Mouse (Mus musculus) intestine, embryonic 14.5 days (tissue): Measurements from ENCODE around the gene Prkag2. TPM values are rescaled to one million over a fixed set of nuclear protein-coding genes. Genes with fewer than 3 reads are reported as not detected.

Experiments
- ATAC-seq: fragments of 200-750 bp; cut with Nextera tagmentation; replicated peaks from 2 replicates; pipeline ENCODE4 v1.8.0; 2017; ENCODE audit warnings: low read depth, moderate number of reproducible peaks, moderate TSS enrichment, moderate library complexity; ENCODE audit not compliant: low FRiP score, low TSS enrichment
- DNase-seq: peaks from one replicate; pipeline ENCODE4 v3.0.0-alpha.2; 2018; ENCODE audit warnings: low spot score
- H3K27ac ChIP-seq: fragments of 300-500 bp; sonication (generic); 2 replicates; pipeline ENCODE4 v1.5.1; 2014; ENCODE audit warnings: low read depth, mild to moderate bottlenecking, control low read depth
- H3K27me3 ChIP-seq: fragments of 300-500 bp; sonication (generic); replicated peaks from 2 replicates; pipeline ENCODE4 v1.6.1; 2014; ENCODE audit warnings: low read length, control low read depth; ENCODE audit not compliant: control insufficient read depth, insufficient read depth
- H3K36me3 ChIP-seq: fragments of 300-500 bp; sonication (generic); 2 replicates; pipeline ENCODE4 v1.6.1; 2014; ENCODE audit warnings: low read length, control low read depth; ENCODE audit not compliant: control insufficient read depth, insufficient read depth
- H3K4me1 ChIP-seq: fragments of 300-500 bp; sonication (generic); replicated peaks from 2 replicates; pipeline ENCODE4 v1.6.1; 2014; ENCODE audit warnings: low read length, control low read depth, mixed read lengths; ENCODE audit not compliant: control insufficient read depth, insufficient read depth
- H3K4me2 ChIP-seq: fragments of 300-500 bp; sonication (generic); 2 replicates; pipeline ENCODE4 v1.6.1; 2014; ENCODE audit warnings: low read length
- H3K4me3 ChIP-seq: fragments of 300-500 bp; sonication (generic); 2 replicates; pipeline ENCODE4 v1.5.1; 2014; ENCODE audit warnings: low read depth, low read length, control low read depth, mixed read lengths
- H3K9ac ChIP-seq: fragments of 300-500 bp; sonication (generic); 2 replicates; pipeline ENCODE4 v1.6.1; 2014; ENCODE audit warnings: mild to moderate bottlenecking, low read length
- H3K9me3 ChIP-seq: fragments of 300-500 bp; sonication (generic); 2 replicates; pipeline ENCODE4 v1.6.1; 2016; ENCODE audit warnings: low read length, control low read depth; ENCODE audit not compliant: control insufficient read depth
- WGBS: fragments of 180-500 bp; shearing (Covaris S2); extraction: QIAGEN DNeasy Blood & Tissue Kit; methylation state at CpG from one replicate; pipeline ENCODE4 v1.1.7; 2014; 5-methylcytosine and 5-hydroxymethylcytosine counted together
- polyA plus RNA-seq: library from polyadenylated mRNA; unstranded; fragments of >200 nt; fragmentation: Nextera tagmentation; extraction: Ambion mirVana; gene quantifications from 2 replicates; pipeline ENCODE4 v1.2.1, GENCODE M21; 2014

Prkag2 gene
- polyA plus RNA-seq, 1 experiment from 2014 or later, result 52.1 TPM

DNA sequence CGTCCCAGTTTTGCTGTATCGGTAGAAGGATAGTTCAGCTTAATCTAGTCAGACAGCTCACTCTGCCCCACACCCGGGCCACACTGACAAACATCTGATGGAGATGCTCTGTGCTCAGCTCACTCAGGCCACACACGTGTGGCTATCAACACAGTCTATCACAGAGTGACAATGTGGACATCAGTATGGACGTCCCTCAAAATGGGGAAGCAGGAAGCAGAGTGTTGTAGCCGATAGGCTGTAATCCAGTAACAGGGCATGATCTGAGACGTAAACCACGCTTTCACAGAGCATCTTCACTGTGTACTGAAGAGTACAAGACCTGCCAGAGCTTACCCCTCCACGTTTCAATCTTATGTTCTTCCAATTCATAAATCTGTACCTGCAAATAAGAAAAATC, 223.8 kb downstream of the Prkag2 start:
- Histone ChIP-seq H3K4me1 (peaks cover 7% of the 10 kb centered on the region), H3K9ac (no peak overlapping the region), H3K4me2 (no peak overlapping the region), H3K9me3 (no peaks in the 10 kb centered on the region), H3K27me3 (no peaks in the 10 kb centered on the region), H3K27ac (no peak overlapping the region), H3K4me3 (no peak overlapping the region), H3K36me3 (peaks cover 29% of the 10 kb centered on the region)
- ATAC-seq, result no peak
- WGBS, result 87% methylated on average over 9 of the region's 9 CpGs
- no peak for DNase-seq

DNA sequence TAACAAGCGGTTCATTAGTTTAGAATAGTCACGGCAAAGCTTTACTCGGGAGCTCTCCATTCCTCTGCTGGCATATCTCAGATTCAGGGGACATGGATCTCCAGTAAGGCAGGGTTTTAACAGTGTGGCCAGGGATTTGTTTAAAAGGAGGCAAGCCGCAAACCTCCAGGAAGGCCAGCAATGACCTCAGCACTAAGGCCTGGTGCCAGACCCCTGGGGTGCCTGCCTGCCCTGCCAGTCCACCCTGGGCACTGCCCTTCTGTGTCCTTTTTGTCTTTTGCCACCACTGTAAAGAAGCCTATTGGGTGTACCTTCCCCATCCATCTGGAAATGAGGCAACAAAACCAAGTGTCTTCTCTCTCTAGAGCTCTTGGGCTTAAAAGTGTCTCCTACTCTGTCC, 226.3 kb downstream of the Prkag2 start:
- Histone ChIP-seq H3K27ac (no peak overlapping the region), H3K36me3 (peaks cover 32% of the 10 kb centered on the region), H3K27me3 (no peaks in the 10 kb centered on the region), H3K9ac (no peak overlapping the region), H3K4me3 (no peak overlapping the region), H3K9me3 (no peaks in the 10 kb centered on the region), H3K4me2 (no peak overlapping the region), H3K4me1 (peaks cover 7% of the 10 kb centered on the region)
- WGBS, result 77% methylated on average over 4 of the region's 4 CpGs
- ATAC-seq (no peak), DNase-seq (no peak)

DNA sequence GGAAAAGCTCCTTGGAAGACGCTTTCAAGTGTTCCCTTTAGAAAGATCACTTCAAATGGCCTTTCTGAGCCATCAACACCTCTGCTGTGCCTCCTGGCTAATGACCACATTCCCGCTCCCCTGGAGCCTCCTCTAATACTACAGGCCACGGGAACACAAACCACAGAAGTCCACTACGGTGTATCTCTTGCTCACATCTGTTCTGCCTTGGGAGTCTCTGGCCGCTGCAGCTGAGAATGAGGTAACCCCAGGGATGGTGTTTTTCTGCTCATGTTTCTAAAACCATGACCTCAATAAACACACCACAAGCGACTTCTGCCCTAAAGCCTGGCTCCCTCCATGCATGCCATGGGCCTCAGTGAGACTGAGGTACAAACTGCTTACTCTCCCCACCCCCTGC, 227.2 kb downstream of the Prkag2 start:
- H3K4me3 ChIP-seq, result no peak overlapping the region
- H3K4me1 ChIP-seq, result peaks cover 2% of the 10 kb centered on the region
- H3K4me2 ChIP-seq, result no peak overlapping the region
- WGBS, result 53% methylated on average over 6 of the region's 6 CpGs
- no peak for DNase-seq
- H3K27ac ChIP-seq, result no peak overlapping the region
- no peak overlapping the region for H3K9ac ChIP-seq
- peaks cover 33% of the 10 kb centered on the region for H3K36me3 ChIP-seq
- no peak for ATAC-seq
- no peaks in the 10 kb centered on the region for H3K9me3 ChIP-seq
- H3K27me3 ChIP-seq, result no peaks in the 10 kb centered on the region

DNA sequence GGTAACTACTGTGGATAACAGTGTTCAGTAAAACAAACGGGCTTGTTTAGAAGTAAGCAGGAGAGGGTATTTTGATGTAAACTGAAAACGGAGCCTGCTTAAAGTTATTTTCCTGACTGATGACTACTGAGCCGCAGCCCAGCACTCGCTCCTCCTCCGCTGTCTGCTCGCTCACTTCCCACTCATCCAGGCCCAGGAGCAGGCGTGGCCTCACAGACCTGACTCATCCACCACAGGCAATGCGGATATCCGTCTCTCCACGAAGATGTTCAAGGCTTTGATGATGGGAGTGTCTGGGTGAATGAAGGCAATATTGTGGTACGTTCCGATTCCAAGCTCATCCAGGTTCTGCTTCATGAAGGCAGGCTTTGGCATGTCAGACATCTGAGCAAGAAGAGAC, 229.2 kb downstream of the Prkag2 start:
- WGBS, result 82% methylated on average over 12 of the region's 12 CpGs
- H3K4me2 ChIP-seq, result no peak overlapping the region
- no peak for DNase-seq

DNA sequence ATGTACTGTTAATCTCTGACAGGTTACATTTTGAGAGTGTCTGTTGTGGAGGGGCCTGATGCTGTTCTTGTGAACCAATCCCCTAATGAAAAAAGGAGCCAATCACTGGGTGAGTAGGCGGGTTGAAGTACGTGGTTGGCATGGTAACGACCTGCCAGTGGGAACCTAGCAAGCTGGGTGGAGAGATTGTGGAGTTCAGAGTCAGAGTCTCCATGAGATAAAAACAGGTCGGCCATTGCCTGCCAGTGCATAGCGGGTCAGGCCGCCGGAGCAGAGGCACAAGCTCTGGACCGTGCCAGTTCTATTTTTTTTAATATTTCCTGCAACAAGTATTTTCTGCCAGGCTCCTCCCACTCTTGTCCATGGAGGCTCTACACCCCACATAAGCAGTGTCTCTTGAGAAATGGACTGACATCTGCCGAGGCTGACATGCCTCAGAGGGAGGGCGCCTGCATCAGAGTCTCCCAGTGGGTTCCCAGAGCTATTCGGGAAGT, 230.6 kb downstream of the Prkag2 start:
- whole genome bisulfite sequencing, result 70% methylated on average over 11 of the region's 11 CpGs
- H3K36me3 ChIP-seq, result peaks cover 25% of the 10 kb centered on the region
- H3K4me3 ChIP-seq, result no peak overlapping the region
- H3K4me1 ChIP-seq, result no peaks in the 10 kb centered on the region
- H3K9ac ChIP-seq, result no peak overlapping the region
- ATAC-seq (0 out of 2 replicates have a peak, but pooled peaks have one; percentile 27), DNase-seq (no peak)
- no peak overlapping the region for H3K27ac ChIP-seq
- H3K27me3 ChIP-seq, result no peaks in the 10 kb centered on the region
- no peak overlapping the region for H3K4me2 ChIP-seq
- no peaks in the 10 kb centered on the region for H3K9me3 ChIP-seq

More for the DNA sequence above, 229.2 kb downstream of the Prkag2 start:
- Histone ChIP-seq H3K4me1 (no peaks in the 10 kb centered on the region), H3K4me3 (no peak overlapping the region), H3K36me3 (peaks cover 36% of the 10 kb centered on the region), H3K9me3 (no peaks in the 10 kb centered on the region), H3K27ac (no peak overlapping the region), H3K9ac (no peak overlapping the region), H3K27me3 (no peaks in the 10 kb centered on the region)
- ATAC-seq, result no peak

DNA sequence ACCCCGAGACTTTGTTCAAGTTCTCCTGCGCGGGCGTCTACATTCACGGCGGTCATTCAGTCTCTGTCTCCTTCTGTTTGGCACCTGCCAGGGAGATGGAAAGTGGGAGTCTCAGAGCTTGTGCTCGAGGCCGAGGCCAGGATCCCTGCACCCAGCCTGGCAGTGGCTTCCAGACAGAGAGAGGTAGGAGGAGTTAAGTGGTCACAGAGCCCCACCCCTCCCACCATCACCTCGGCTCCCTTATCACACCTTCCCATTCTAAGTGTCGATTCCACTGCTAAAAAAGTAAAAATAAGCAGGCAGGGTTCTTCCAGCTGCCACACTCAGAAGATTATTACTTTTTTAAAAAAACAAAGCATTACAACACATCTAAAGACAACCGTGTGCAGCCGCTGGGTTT, 236.6 kb downstream of the Prkag2 start:
- H3K36me3 ChIP-seq, result peaks cover 27% of the 10 kb centered on the region
- WGBS, result 76% methylated on average over 12 of the region's 12 CpGs
- H3K27me3 ChIP-seq, result no peaks in the 10 kb centered on the region
- no peak overlapping the region for H3K9ac ChIP-seq
- H3K27ac ChIP-seq, result no peak overlapping the region
- H3K4me1 ChIP-seq, result no peaks in the 10 kb centered on the region
- no peak overlapping the region for H3K4me2 ChIP-seq
- DNase-seq (no peak), ATAC-seq (no peak)
- H3K9me3 ChIP-seq, result peaks cover 2% of the 10 kb centered on the region; the same call in 1 of the 2 replicates
- no peak overlapping the region for H3K4me3 ChIP-seq

DNA sequence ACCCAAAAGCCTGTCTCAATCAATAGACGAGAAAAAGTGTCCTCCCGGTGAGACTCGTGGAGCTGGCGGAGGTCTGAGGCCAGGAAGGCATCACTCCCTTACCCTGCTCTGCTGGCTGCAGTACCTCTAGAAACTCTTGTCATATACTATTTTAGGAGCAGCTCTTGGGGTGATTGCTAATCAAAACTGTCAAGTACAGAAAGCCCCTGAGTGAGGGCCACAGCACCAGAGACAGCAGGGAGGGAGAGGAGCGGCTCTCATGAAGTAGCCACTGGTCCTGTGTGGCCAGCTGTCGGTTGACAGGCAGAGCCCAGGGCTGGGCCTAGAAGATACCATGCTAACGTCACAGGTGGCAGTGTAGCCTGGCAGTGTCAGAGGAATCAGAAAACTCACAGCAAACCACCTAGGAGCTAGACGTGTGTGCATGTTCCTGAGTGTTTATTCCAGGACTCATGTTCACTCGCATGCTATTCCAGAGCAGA, 239.0 kb downstream of the Prkag2 start:
- Histone ChIP-seq H3K9ac (no peak overlapping the region), H3K4me1 (no peaks in the 10 kb centered on the region), H3K9me3 (peaks cover 6% of the 10 kb centered on the region; the same call in 1 of the 2 replicates), H3K27me3 (no peaks in the 10 kb centered on the region), H3K27ac (no peak overlapping the region), H3K36me3 (peaks cover 13% of the 10 kb centered on the region; the same call in 1 of the 2 replicates), H3K4me2 (no peak overlapping the region), H3K4me3 (no peak overlapping the region)
- WGBS, result 85% methylated on average over 9 of the region's 9 CpGs
- ATAC-seq (no peak), DNase-seq (no peak)

DNA sequence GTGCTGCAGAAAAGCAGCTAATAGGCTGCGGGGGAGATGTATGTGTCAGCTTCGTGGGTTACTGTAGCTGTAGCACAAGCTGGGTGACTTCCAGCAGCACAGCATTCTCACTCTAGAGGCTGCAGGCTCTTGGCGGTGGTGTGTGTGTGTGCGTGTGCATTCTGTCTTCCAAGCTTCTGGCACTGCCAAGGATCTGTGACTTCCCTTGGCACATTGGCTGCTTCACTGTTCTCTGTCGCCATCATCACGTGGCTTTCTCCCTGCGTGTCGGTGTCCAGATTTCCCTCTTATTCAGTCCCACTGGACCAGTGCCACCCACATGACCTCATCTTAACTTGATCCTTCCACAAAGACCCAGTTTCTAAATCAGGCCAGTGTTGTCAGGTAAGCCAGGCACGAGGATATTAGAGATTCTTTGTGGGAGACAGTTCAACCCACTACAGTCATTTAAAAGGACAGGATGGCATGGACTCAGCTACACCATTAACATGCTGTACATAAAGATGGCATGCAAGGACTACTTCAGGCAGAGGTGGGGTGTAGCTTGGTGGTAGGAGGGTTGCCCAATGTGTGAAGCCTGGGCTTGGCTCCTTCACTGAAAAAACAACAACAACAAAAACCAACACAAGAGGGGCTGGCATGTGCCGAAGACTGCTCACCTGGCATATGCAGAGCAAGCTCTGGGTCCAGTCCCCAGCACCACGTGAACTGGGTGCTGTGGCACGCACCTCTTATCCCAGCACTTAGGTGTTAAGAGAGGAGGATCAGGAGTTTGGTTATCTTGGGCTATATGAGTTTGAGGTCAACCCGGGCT, 239.6 kb downstream of the Prkag2 start:
- ATAC-seq, result no peak
- H3K27me3 ChIP-seq, result no peaks in the 10 kb centered on the region
- DNase-seq, result no peak
- 85% methylated on average over 13 of the region's 13 CpGs for WGBS
- no peak overlapping the region for H3K4me3 ChIP-seq
- H3K27ac ChIP-seq, result no peak overlapping the region
- H3K36me3 ChIP-seq, result peaks cover 10% of the 10 kb centered on the region; the same call in 1 of the 2 replicates
- H3K9me3 ChIP-seq, result peaks cover 6% of the 10 kb centered on the region; the same call in 1 of the 2 replicates
- no peaks in the 10 kb centered on the region for H3K4me1 ChIP-seq
- H3K4me2 ChIP-seq, result no peak overlapping the region
- no peak overlapping the region for H3K9ac ChIP-seq
